Mouse (Mus musculus) forebrain, embryonic 12.5 days (tissue): Measurements from ENCODE around the gene Tcaim. TPM values are rescaled to one million over a fixed set of nuclear protein-coding genes. Genes with fewer than 3 reads are reported as not detected.

Source experiments
- polyA plus RNA-seq: library from polyadenylated mRNA; unstranded; fragments of >200 nt; fragmentation: Nextera tagmentation; extraction: Ambion mirVana; gene quantifications from 2 replicates; pipeline ENCODE4 v1.2.1, GENCODE M21; 2016

Tcaim gene
- polyA plus RNA-seq, 1 experiment from 2014 or later: 7.4 TPM

Other genes starting within 250 kb of the Tcaim start
- not detected in 2 replicates for gene Topaz1, start 58.2 kb upstream of the Tcaim start, polyA plus RNA-seq
- gene Gm35549, start 38.5 kb downstream of the Tcaim start, polyA plus RNA-seq: 0.34 TPM in 1 of 2 replicates, not detected in the other
- 121 and 122 TPM in 2 replicates for gene Zfp445, start 60.5 kb downstream of the Tcaim start, polyA plus RNA-seq
- 5.4 and 5.5 TPM in 2 replicates for gene Zkscan7, start 80.1 kb downstream of the Tcaim start, polyA plus RNA-seq
- gene Zfp105, start 117.5 kb downstream of the Tcaim start, polyA plus RNA-seq: 33.2 and 33.3 TPM in 2 replicates
- gene 1110059G10Rik, start 145.5 kb downstream of the Tcaim start, polyA plus RNA-seq: 33.1 and 38.3 TPM in 2 replicates
- gene Kif15, start 145.5 kb downstream of the Tcaim start, polyA plus RNA-seq: 90.5 and 92.2 TPM in 2 replicates
- gene Tmem42, start 215.8 kb downstream of the Tcaim start, polyA plus RNA-seq: 16.6 and 17.8 TPM in 2 replicates
- 0.88 and 0.97 TPM in 2 replicates for gene Tgm4, start 229.2 kb downstream of the Tcaim start, polyA plus RNA-seq